Mouse (Mus musculus): ENCODE results near the gene Traf3.

Traf3 gene

DNA sequence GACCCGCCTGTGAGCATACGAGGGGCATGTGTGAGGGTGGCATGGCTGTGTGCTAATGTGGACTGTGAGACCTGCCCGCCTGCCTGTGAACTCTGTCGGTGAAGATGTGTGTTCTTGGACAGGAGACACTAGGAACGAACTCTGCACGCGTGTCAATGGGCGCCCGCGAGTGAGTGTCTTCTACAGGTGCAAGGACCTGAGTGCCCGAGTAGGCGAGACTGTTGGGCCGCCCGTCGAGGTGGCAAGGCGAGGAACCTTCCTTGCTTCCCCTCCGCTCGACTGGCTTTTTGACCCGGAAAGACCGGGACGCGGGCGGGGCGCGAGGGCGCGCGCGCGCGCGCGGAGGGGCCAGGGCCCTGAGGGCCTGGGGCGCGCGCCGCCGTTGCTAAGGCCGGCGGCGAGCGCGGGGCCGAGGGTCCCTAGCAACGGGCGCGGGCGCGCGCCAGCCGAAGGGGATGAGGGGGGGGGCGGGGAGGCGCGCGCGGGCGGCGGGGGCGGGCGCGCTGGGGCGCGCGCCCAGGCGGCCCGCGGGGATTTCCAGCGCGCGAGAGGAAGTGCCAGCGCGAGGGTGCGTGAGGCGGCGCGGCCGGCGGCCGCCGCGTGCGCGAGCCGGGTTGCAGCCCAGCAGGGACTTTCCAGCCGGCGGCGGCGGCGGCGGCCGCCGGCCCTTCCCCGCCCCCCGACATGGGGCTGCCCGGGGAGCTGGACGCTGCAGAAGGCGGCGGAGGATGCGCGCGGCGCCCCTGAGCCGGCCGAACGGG lies at the start of gene Traf3:
Traf3 (plus strand) TSS at position 540 of the 761 bp plus-strand sequence.
- DNase-seq = peak; percentile 72 to 79

DNA sequence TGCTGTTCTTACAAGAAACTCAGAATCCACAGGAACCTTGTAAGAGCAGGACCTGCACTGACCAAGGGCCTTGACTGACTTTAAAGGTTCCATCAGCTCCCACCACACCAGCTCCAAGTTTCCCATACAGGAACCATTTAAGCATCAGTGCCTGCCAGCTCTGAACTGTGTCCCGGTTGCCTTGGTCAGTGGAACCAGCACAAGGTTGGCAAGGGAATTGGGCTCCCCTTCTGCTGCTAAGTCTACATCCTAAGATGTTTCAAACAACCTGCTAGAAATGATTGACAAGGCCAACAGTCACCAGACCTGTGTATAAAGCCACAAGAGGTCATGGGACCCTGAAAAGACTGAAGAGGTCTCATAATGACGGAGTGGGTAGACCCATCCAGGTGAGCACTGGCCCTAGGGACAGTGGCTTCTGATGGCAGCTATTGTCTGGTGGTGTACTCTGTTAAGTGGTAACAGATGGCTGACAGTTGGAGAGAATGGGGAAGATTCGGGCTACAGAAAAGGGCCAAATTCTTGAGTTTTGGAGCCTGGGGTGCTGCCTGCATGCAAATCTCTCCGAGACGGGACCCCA lies 46.6 kb upstream of the Traf3 start:
- DNase-seq = no peak

DNA sequence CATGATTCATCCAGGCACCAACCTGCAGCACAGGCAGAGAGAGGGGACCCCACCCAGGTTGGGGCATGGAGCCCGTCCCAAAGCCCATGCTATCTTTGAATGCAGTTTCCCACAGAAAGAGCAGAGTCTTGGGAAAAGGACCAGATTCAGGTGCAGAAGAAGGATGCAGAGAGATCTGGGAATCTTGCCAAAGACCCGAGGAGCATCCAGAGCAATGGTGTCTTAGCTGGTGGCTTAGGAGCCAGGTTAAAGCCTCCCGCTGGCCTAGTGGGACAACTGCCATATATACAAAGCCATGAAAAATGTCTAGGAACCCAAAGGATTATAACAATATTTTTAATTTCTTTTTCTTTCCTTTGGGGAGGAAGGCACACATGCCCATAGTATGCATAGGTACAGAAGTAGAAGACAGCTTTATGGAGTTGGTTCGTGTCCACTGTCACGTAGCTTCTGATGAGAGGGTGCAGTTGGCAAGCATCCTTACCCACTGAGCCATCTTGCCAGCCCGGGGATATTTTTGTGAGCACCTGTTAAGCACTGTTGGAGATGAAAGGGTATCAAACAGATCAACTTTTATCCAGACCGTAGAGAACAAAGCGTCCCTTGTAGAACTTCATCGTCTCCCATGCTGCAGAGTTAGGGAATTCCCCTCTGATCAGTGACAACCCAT lies 45.1 kb upstream of the Traf3 start:
- no peak for DNase-seq

DNA sequence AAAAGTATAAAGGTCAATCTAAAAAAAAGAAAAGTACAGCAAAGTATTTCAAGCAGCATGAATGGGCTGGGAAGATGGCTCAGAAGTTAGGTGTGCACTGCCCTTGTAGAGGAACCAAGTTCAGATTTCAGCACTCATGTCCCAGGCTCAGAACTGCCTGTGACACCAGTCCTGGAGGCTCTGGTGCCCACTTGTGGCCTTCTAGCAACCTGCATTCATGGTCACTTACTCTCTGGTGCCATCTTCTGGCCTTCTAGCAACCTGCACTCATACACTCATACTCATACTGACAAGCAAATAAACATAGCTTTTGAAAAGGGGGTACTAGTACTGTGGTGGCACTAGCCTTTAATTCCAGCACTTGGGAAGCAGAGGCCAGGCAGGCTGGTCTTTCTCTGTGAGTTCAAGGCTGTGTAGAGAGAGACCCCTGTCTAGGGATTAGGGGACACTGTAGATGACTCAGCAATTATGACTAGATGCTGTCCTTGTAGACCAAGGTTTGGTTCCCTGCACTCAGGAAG lies 43.8 kb upstream of the Traf3 start:
- peak in 1 of 2 experiments; percentile 10 for DNase-seq

DNA sequence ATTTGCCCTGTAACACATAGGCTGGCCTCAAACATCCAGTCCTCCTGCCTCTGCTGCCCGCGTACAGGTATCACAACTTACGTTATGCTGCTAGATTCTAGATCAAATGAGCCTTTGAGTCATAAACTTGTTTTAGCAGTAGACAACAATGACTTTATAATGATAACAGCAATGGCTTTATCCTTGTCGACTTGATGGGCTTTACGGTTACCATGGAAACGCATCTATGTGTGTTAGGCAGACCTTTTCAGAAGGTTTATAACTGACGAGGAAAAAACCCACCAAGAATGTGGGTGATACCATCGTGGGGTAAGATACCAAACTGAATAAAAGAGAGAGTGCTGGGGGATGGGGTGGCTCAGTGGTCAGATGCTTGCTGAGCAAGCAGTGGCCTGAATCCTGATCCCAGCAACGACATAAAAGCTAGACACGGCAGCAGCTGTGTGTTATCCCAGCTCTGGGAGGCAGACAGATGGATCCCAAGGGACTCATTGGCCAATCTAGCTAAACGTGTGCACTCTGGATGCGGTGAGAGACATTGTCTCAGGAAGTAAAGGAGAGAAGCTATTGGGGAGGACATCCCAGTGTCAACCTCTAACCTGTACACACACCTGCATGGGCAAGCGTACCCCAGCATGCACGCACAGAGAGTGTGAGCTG lies 41.4 kb upstream of the Traf3 start:
- no peak for DNase-seq

DNA sequence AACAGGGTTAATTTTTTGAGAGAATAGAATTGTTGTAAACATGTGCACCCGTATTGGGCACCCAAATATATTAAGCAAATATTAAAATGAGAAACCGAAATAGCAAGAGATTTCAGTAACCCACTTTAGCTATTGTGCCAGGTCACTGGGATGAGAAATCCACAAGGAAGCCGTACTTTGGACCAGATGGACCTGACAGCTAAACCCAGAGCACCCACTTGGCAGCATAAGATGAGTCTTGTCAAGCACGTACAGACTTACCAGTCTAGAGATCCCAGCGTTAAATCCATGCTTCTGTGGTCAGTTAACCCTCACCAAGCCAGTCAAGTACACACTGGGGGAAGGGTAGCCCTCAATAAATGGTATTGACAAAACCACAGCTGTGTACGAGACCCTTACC lies 40.5 kb upstream of the Traf3 start:
- no peak for DNase-seq

DNA sequence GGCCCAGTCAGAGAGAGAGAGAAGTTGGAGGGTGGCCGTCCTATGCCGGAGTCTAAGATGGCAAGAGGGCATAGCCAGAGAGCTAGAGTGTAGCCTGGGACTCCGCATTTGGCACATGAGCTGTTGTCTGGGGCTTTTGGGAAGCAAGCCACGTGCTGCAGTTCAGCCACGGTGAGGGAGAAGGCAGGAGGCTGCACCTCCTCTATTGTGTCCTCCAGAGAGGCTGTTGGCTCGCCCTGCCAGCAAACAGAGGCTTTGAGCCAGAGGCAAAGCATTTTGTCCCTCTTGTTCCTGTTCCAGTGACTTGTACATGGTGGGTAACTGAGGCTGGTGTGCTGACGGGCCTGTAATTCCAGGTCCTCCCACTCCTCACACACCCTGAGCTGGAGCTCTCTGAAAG lies 32.0 kb upstream of the Traf3 start:
- no peak for DNase-seq

DNA sequence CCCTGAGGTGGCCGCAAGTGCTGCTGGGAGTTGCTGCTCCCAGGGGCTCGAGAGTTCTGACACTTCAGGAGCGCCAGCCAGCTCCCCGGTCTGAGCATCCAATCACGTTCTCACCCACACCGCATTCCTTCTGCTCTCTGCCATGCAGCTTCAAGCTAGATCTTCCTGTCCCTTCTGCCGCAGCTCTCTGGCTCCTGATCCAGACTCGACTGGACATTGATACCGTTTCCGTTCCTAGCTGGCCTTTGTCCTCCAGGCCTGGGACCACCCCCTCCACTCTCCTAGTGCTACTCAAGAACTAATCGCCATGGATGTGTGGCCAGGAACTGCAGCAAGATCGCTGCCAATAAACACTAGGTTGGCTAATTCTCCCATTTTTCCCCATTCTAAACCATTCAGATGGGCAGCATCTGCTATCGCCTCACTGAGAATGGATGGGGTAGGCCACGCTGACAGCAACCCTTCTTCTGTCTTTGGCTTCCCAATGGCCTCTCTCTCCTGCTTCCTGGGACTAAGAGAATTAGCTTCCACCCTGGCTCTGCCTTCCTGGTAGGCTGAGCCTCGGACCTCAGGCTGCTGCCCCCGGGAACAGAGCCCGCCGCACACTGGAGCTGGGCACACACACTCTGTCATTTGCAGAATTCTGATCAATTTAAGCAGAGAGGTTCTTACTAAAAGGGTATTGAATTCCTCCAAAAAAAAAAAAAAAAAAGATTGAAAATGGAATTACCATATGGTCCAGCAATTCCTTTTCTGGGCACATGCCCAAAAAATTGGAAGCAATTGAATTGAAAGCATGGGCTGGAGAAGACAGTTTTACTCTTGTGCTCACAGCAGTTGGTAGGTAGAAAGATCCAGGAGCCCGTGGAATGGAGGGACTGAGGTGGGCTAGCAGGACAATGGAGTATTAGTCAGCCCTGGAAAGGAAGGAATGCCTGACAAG lies 31.1 kb upstream of the Traf3 start:
- peak; percentile 17 to 24 for DNase-seq

DNA sequence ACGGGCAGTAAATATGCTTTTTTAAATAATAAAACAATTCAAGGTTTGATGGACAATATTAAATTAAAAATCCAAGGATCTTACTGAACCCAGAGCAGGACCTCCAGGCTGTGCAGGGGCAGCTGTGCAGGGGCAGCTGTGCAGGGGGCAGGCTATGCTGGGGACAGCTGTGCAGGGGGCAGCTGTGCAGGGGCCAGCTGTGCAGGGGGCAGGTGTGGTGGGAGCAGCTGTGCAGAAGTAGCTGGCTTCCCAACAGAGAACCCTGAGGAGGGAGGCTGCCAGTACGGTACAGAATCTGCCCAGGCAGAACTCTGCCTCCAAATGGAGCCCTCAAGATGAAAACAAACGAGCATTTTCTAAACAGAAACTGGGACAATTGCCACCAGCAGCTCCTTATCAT lies 30.2 kb upstream of the Traf3 start:
- DNase-seq = no peak

DNA sequence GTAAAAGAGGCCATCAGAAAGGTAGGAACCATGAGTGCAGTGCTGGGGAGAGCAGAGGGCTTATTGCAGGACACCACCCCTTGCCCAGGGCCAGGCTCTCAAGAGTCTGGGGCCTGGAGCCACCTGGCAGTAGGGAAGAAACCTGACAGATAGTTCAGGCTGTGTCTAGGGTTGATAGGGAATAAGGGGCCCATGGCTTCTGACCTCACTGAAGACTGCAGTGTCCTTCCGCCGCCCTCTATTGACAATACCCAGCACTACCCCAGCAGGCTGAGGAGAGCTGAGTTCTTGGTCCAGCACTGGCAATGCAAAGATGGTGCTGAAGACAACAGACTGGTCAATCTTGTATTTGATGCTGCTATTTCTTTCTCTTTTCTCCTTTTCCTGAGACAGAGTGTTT lies 29.1 kb upstream of the Traf3 start:
- DNase-seq = no peak

DNA sequence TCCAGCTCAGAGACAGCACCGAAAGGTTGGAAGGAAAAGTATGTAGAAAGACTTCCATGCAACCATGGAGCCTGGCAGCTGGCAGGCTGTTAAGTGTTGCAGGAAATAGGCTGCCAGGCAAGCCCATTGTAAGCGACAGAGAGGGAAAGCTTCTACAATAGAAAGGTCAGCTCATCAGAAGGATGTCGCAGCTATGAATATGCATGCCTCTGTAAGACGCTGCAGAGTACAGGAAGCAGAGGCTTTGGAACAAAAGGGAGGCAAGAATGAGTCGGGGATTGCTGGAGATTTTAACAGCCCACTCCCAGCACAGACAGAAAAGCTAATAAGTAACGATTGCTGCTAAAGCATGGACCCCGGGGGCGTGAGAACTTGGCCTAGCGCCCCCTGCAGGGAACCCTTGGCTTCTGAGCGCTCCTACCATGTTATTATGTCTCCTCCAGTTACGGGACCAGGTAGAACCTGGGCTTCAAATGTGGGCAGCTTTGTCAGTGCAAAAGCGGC lies 23.1 kb upstream of the Traf3 start:
- peak in 1 of 2 experiments; percentile 10 for DNase-seq

DNA sequence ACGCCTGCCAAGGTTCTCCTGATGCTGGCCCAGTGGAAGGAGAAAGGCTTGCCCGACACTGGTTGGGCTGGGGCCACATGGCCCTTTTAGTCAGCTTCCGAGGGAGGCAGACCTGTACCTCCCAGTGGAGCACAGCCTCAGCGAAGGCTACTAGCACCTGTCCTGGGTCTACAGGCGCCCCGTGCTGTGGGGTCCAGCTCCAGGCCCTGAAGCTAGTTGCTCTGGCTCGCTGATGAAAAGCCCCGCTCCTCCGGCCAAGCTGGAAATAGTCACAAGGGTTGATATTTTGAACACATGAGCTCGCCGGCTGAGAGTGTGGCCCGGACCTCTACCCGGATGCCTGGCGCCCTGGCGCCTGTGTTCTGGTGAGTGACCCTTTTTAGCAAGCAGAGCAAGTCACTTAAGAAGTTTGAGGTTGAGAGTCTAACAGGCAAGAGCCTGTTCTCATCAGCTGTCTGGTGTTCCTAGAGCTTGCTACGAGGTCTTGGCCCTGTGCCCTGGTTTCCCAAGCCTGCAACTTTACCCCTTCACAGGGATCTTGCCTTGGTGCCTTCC lies 22.6 kb upstream of the Traf3 start:
- no peak for DNase-seq

DNA sequence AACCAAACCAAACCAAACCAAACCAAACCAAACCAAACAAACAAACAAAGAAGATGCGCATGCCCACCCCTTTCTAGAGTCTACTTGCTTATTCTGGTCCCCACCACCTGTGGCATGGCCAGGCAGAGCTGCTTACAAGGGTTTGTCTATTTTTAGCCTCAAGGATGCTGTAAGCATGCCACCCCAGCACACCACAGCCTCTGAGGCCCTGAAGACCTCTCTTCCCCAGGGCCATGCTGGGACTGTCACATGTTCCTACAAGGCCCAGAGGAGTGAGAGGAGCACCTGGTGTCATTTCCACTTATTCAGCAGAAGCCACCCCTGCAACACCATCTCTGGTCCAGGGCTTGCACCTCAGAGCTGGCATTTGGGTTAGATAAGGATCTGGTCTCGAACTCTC lies 21.6 kb upstream of the Traf3 start:
- no peak for DNase-seq

DNA sequence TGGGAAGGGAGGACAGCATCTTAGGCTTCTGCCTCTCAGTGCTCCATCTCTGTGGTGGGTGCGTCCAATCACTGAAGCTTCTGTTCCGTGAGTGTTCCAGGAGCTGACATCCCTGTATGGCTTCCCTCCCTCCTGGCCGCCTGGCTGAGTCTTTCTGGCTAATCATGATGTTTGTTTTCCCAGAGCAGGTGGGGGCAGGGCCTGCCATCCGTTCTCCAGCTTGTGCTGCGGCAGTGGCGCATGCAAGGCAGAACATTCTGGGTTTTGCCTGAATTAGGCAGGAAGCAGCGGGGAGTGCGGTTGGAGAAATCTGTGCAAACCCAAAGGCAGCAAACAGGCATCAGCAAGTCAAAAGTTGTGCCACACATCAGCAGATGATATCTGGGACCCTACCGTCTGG lies 20.9 kb upstream of the Traf3 start:
- no peak for DNase-seq

DNA sequence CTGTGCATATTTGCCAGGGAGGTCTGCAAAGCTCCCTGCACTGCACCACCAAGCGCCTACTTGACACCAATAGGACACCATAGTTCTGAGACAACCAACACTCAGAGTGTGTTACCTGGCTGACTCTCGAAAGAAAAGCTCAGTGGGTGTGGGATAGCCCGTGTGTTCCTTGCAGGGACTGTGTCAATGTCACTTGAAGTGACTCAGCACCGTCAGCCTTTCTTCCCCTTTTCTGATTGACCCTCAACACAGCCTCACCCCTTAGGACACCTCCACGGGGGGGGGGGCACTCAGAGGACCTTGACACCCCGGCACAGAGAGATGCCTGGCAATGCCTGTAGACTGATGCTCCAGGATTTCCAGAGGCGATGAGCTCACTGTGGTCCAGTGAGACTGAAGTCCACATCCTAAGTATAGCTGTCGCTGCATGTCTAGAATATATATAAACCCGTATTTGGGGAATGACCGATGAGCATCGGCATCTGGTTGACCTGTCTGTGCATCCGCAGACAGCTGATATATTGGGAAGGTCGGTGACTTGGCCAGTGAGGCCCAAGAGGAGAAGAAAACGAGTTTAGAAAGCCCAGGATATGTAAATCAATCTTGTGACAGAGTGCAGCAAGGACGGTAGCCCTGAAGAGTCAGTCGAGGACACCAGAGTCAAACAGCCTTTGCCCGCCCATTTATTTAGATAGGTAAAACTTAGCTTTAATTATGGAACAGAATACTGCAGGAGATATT lies 16.5 kb upstream of the Traf3 start:
- DNase-seq = no peak

DNA sequence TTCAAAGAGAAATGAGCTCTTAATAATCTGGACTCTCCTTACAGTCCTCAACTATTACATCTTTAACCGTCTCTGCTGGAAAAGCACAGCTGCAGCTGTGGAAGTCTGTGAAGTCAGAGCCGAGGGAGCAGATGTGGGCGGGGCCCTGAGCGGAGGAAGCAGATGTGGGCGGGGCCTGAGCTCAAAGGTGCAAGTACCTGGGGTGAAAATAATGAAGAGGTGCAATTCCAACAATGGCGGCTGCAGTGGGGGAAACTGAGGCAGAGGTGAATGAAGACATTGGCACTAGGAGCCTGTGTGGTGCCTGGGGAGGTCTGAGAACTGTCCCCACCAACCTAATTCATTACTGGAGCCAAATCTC lies 16.0 kb upstream of the Traf3 start:
- peak; percentile 25 to 43 for DNase-seq

DNA sequence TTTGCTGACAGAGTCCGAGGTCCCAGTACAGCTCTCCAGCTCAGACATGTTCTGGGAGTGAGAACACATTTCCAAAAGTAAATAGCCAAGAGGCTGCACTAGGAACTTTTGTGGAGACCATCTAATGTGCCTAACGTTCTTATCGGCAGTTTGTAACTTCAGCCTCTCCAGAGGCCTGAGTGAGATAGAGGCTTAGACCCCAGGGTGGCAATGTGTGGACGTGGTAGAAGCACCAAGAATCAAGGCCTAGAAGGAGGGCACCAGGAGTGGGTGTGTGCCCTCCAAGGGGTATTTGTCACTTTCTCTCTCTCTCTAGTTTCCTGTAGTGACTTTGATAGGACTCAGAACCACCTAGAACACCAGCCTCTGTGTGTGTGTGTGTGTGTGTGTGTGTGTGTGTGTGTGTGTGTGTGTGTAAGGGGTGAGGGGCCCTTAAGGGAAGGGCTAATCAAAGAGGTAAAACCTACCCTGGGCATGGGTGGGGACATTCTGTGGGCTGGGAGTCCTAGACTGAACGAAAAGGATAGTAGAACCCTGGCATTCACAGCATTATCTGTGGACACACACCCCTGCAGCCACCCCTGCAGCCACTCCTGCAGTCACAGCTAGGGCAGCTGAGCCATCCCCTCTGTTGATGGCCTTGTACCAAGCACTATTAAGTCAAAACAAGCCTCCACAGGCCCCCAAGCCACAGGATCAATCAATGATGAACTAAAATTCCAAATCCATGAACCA lies 14.6 kb upstream of the Traf3 start:
- no peak for DNase-seq

DNA sequence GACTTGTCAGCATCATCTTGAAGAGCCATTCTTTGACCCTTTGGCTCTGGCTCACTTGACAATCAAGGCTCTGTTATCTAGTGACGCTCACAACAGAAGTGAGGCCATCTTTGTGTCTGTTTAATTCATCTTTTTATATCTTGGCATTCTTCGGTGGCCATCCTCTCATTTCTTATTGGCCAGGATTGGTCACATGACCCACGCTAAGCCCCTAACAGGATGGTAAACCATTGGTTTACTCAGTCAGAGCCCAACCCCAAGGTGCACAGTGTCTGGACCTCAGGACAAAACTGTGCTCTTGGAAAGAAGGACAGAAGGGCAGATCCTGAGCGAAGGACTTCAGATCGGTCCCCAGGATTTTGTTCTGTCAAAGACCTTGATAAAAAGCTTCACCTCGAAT lies 13.6 kb upstream of the Traf3 start:
- no peak for DNase-seq

DNA sequence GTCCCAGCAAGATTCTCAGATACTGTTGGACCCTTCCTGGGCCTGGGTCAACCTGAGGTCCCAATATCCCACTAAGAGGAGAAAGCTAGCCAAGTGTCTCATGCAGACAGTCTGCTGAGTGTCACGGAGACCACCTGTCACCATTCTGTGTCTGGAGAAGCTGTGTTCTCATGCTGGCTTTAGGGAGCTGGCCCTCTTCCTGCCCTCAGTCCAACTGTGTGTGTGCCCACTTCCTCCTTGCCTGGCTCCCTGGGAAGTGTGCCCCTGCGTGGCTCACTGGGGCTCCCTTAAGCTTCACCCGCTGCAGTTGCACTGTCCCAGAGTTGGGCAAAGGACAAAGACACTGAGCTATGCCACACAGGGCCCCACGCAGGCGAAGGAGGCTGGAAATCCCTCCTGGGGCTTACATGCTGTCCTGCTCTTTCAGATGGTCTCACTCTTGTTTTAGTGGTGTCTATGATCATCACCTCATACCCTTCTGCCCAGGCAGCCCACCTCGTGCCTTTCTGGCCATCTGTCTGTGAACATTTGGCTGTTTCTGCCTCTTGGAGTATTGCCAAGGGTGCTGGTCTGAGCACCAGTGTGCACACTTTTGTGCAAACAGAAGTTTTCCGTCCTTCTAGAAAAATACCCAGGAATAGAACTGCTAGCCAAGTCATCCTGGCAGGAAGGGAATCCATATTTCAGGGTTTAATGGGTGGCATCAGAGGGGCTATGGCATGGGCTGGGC lies 13.0 kb upstream of the Traf3 start:
- DNase-seq = no peak

DNA sequence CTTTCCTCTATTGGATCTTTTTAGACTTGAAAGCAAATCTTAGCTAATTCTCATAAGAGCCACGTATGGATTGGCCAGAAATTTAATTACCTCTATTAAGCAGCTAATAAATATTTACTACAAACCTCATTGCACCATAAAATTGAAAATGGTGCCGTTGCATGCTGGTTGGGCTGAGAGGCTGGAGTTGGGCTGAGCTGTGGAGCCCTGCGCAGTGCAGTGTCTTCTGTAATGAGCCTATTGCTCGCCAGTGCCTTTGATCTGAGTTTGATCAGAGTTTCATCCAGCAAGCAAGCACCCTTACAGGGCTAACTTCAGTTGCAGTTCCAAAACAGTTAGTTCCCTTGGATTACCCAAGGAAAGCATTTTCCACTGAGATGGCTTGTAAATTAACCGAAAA lies 12.2 kb upstream of the Traf3 start:
- no peak for DNase-seq

Data from lung, adult 18-20 months (tissue).